Mouse (Mus musculus): ENCODE data around the gene Cxcl1.

DNA sequence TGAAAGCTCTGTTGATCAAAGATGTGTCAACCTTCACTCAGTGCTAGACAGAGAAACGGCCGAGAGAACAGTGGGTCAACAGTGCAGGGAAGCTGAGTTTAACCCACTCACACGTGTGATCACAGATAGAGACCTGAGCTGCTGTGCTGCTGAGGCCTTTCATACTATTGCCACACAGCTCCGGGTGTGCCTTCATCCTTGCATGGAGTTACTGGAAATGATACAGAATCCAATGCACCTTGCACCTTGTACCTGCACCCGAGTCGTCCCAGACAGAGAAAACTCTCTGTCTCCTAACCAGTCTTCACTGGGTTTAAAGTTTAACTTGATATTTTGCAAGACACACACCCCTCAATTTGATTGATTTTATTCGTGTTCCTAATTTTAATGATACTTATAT is 18.7 kb upstream of the Cxcl1 start:
- TF ChIP-seq CTCF (IDR thresholded peaks at IDR 0.05; ENCODE audit: control insufficient read depth, insufficient read depth, insufficient replicate concordance, low read depth, low read length) (no peak), POLR2A (IDR thresholded peaks at IDR 0.05; ENCODE audit: control insufficient read depth, low read depth, low read length) (no peak)

All from testis, adult 2 months (tissue).